Comparison of ENCODE assay signal across 19 mouse cellular contexts in the genomic region with DNA sequence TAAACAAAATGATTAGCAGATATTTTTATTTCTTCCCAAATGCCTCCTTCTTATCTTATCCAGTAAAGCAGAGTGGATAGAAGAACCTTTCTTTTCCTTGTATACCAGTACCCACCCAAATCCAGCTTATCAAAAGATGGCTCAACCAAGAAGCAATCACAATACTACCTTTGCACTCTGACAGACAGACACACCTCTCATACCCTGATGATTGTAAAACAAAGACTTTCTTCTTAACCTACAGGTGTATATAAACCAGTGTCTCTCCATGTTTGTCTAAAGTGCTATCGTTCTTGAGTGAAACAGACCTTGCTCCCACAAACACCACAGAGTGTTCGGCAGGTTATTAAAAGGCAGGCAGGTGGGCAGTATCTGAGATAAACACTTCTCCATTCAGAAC.
DNase-seq lines count a peak whose midpoint lies in the region; ATAC-seq and TF ChIP-seq lines count a peak whose summit lies in the region.
"Had no signal": no experiment of that assay in that cellular context is flagged by ENCODE, and none has a peak within 500 bp of the region (broad histone marks: within the 10 kb centered on the region; RNA-seq: fewer than 3 reads in every experiment).

No protein-coding gene starts in this region.

- H3K4me3 ChIP-seq in cerebellum, adult 2 months (replicated peaks; ENCODE audit: insufficient read depth, low read depth, low read length): no peak overlapping the region
- no peak overlapping the region for H3K4me3 ChIP-seq in intestine, embryonic 15.5 days (replicated peaks)
- H3K4me3 ChIP-seq in intestine, postnatal 0 days (ENCODE audit: low read depth, low read length): no peak overlapping the region
- H3K4me3 ChIP-seq in midbrain, embryonic 10.5 days: no peak overlapping the region
- H3K4me3 ChIP-seq: embryonic facial prominence, embryonic 10.5 days; embryonic facial prominence, embryonic 12.5 days; forebrain, embryonic 13.5 days had no signal

- no peaks in the 10 kb centered on the region for H3K27me3 ChIP-seq in cerebellum, adult 2 months (ENCODE audit: control insufficient read depth, insufficient read depth, low read length)
- H3K27me3 ChIP-seq in intestine, embryonic 15.5 days (replicated peaks): no peaks in the 10 kb centered on the region
- H3K27me3 ChIP-seq in intestine, postnatal 0 days (replicated peaks; ENCODE audit: control insufficient read depth, insufficient read depth, low read length): no peaks in the 10 kb centered on the region
- no peaks in the 10 kb centered on the region for H3K27me3 ChIP-seq in midbrain, embryonic 10.5 days (ENCODE audit: low read depth, poor library complexity, severe bottlenecking)
- H3K27me3 ChIP-seq: CH12.LX; embryonic facial prominence, embryonic 12.5 days; forebrain, embryonic 13.5 days had no signal

- no peak for TF ChIP-seq CTCF in cerebellum, adult 2 months (IDR thresholded peaks at IDR 0.05; ENCODE audit: borderline replicate concordance, insufficient read depth, low read depth, low read length)
- no peak for TF ChIP-seq CTCF in intestine, postnatal 0 days (IDR thresholded peaks at IDR 0.05; ENCODE audit: low read depth)

- H3K4me1 ChIP-seq in cerebellum, adult 2 months (ENCODE audit: control insufficient read depth, insufficient read depth, low read length): peaks cover 33% of the 10 kb centered on the region
- H3K4me1 ChIP-seq in intestine, embryonic 15.5 days (replicated peaks): 0 out of 2 replicates have a peak, but pooled peaks cover 3% of the 10 kb centered on the region
- H3K4me1 ChIP-seq in intestine, postnatal 0 days (replicated peaks; ENCODE audit: control insufficient read depth, insufficient read depth, low read length): peaks cover 4% of the 10 kb centered on the region; the same call in 1 of the 2 replicates
- H3K4me1 ChIP-seq in midbrain, embryonic 10.5 days: no peaks in the 10 kb centered on the region
- H3K4me1 ChIP-seq: embryonic facial prominence, embryonic 12.5 days; forebrain, embryonic 13.5 days had no signal

- no peaks in the 10 kb centered on the region for H3K36me3 ChIP-seq in intestine, embryonic 15.5 days
- no peaks in the 10 kb centered on the region for H3K36me3 ChIP-seq in intestine, postnatal 0 days (ENCODE audit: control insufficient read depth, insufficient read depth)
- H3K36me3 ChIP-seq in midbrain, embryonic 10.5 days: no peaks in the 10 kb centered on the region
- H3K36me3 ChIP-seq: embryonic facial prominence, embryonic 12.5 days; G1E had no signal

- no peak overlapping the region for H3K4me2 ChIP-seq in intestine, embryonic 15.5 days (replicated peaks)
- peak overlapping the region; percentile 17; the same call in 1 of the 2 replicates for H3K4me2 ChIP-seq in intestine, postnatal 0 days (replicated peaks; ENCODE audit: low read depth)
- H3K4me2 ChIP-seq: embryonic facial prominence, embryonic 12.5 days; forebrain, embryonic 13.5 days had no signal

- no peak for ATAC-seq in cerebellum, adult (ENCODE audit: insufficient number of reproducible peaks, low FRiP score, low TSS enrichment)
- peak; percentile 91 for ATAC-seq in intestine, embryonic 15.5 days
- ATAC-seq in intestine, postnatal 0 days: peak; percentile 90
- peak; percentile 24; the same call in 1 of the 2 replicates for ATAC-seq in megakaryocyte progenitor cell, adult 5-6 weeks (replicated peaks; ENCODE audit: poor library complexity)
- ATAC-seq: CD4-positive, CD25-positive, alpha-beta regulatory T cell, adult 4 months; forebrain, embryonic 13.5 days; forebrain, embryonic 16.5 days had no signal

- peak overlapping the region; percentile 66; the same call in 1 of the 2 replicates for H3K27ac ChIP-seq in cerebellum, adult 2 months (ENCODE audit: insufficient read depth, low read length)
- H3K27ac ChIP-seq in intestine, embryonic 15.5 days: no peak overlapping the region
- peak overlapping the region; percentile 46; the same call in 1 of the 2 replicates for H3K27ac ChIP-seq in intestine, postnatal 0 days (ENCODE audit: low read depth, low read length)
- H3K27ac ChIP-seq in midbrain, embryonic 10.5 days (replicated peaks): no peak overlapping the region
- H3K27ac ChIP-seq: embryonic facial prominence, embryonic 10.5 days; embryonic facial prominence, embryonic 12.5 days; forebrain, embryonic 13.5 days had no signal

- no peak for DNase-seq in cerebellum, adult 2 months
- no peak for DNase-seq in MN1 (ENCODE audit: low spot score)
- DNase-seq in urinary bladder, adult 2 months (ENCODE audit: low spot score): no peak
- no peak for DNase-seq in midbrain, embryonic 10.5 days (ENCODE audit: low spot score)
- DNase-seq: adrenal gland, adult 2 months; adrenal gland, postnatal 14 days; adrenal gland, postnatal 36 days; B cell, adult 2 months had no signal

- no peak overlapping the region for H3K9ac ChIP-seq in intestine, embryonic 15.5 days
- H3K9ac ChIP-seq in intestine, postnatal 0 days (ENCODE audit: low read depth, low read length): no peak overlapping the region
- H3K9ac ChIP-seq: embryonic facial prominence, embryonic 12.5 days; forebrain, embryonic 13.5 days had no signal

- 36% methylated on average over 2 of the region's 2 CpGs for WGBS in cerebellum, adult 2 months
- 70% methylated on average over 2 of the region's 2 CpGs for WGBS in intestine, embryonic 15.5 days
- 38% methylated on average over 2 of the region's 2 CpGs for WGBS in intestine, postnatal 0 days
- 99% methylated on average over 2 of the region's 2 CpGs for WGBS in midbrain, embryonic 10.5 days

- no peak for TF ChIP-seq POLR2A in cerebellum, adult 2 months (IDR thresholded peaks at IDR 0.05; ENCODE audit: borderline replicate concordance, insufficient read depth, low read length)

- H3K9me3 ChIP-seq in intestine, embryonic 15.5 days: no peaks in the 10 kb centered on the region
- H3K9me3 ChIP-seq in intestine, postnatal 0 days (ENCODE audit: control insufficient read depth): no peaks in the 10 kb centered on the region
- H3K9me3 ChIP-seq in midbrain, embryonic 10.5 days (replicated peaks): no peaks in the 10 kb centered on the region
- H3K9me3 ChIP-seq: embryonic facial prominence, embryonic 10.5 days; embryonic facial prominence, embryonic 12.5 days; forebrain, embryonic 13.5 days; G1E had no signal

Comparison
In these comparisons a context has a peak if more than half of its experiments do, and no peak if none do; other contexts are left out.
1. H3K27ac ChIP-seq: peak in cerebellum, adult 2 months (single experiment) and intestine, postnatal 0 days (single experiment); none in intestine, embryonic 15.5 days (single experiment) and midbrain, embryonic 10.5 days (single experiment).